Comparison of ENCODE assay signal across 12 mouse cellular contexts in genomic region chr8:11385272-11385905, GRCm38 (mm10).
DNase-seq lines count a peak whose midpoint lies in the region; ATAC-seq and TF ChIP-seq lines count a peak whose summit lies in the region.
"Had no signal": no experiment of that assay in that cellular context is flagged by ENCODE, and none has a peak within 500 bp of the region (broad histone marks: within the 10 kb centered on the region; RNA-seq: fewer than 3 reads in every experiment).

No protein-coding gene starts in this region.

- H3K27ac ChIP-seq in embryonic facial prominence, embryonic 11.5 days (replicated peaks; ENCODE audit: low read depth, low read length) = no peak overlapping the region
- no peak overlapping the region for H3K27ac ChIP-seq in embryonic facial prominence, embryonic 10.5 days (replicated peaks)
- peak overlapping the region; percentile 91 for H3K27ac ChIP-seq in layer of hippocampus, adult 2 months
- H3K27ac ChIP-seq: embryonic facial prominence, embryonic 12.5 days; left cerebral cortex, adult 2 months had no signal

- H3K9me3 ChIP-seq in embryonic facial prominence, embryonic 11.5 days (replicated peaks; ENCODE audit: control insufficient read depth, low read length) = no peaks in the 10 kb centered on the region
- no peaks in the 10 kb centered on the region for H3K9me3 ChIP-seq in embryonic facial prominence, embryonic 10.5 days
- H3K9me3 ChIP-seq: embryonic facial prominence, embryonic 12.5 days; intestine, embryonic 15.5 days had no signal

- H3K9ac ChIP-seq in embryonic facial prominence, embryonic 11.5 days (replicated peaks; ENCODE audit: low read length) = no peak overlapping the region
- H3K9ac ChIP-seq: embryonic facial prominence, embryonic 12.5 days; intestine, embryonic 15.5 days had no signal

- 60% methylated on average over 9 of the region's 9 CpGs for WGBS in embryonic facial prominence, embryonic 11.5 days
- WGBS in embryonic facial prominence, embryonic 10.5 days = 66% methylated on average over 9 of the region's 9 CpGs

- no peaks in the 10 kb centered on the region for H3K36me3 ChIP-seq in embryonic facial prominence, embryonic 11.5 days (replicated peaks; ENCODE audit: control insufficient read depth, insufficient read depth, low read depth, low read length)
- peaks cover 4% of the 10 kb centered on the region for H3K36me3 ChIP-seq in embryonic facial prominence, embryonic 10.5 days (replicated peaks)
- H3K36me3 ChIP-seq: embryonic facial prominence, embryonic 12.5 days; intestine, embryonic 15.5 days had no signal

- H3K27me3 ChIP-seq in embryonic facial prominence, embryonic 11.5 days (ENCODE audit: control insufficient read depth, insufficient read depth, low read length) = no peaks in the 10 kb centered on the region
- no peaks in the 10 kb centered on the region for H3K27me3 ChIP-seq in embryonic facial prominence, embryonic 10.5 days (replicated peaks; ENCODE audit: low read depth, poor library complexity, severe bottlenecking)
- H3K27me3 ChIP-seq: embryonic facial prominence, embryonic 12.5 days; intestine, embryonic 15.5 days had no signal

- no peak overlapping the region for H3K4me2 ChIP-seq in embryonic facial prominence, embryonic 11.5 days (ENCODE audit: low read depth, low read length)
- H3K4me2 ChIP-seq: embryonic facial prominence, embryonic 12.5 days; intestine, embryonic 15.5 days had no signal

- no peaks in the 10 kb centered on the region for H3K4me1 ChIP-seq in embryonic facial prominence, embryonic 11.5 days (ENCODE audit: control insufficient read depth, insufficient read depth, low read length)
- peaks cover 34% of the 10 kb centered on the region for H3K4me1 ChIP-seq in embryonic facial prominence, embryonic 10.5 days

- TF ChIP-seq CTCF in layer of hippocampus, adult 2 months (conservative IDR thresholded peaks at IDR 0.05) = no peak

- DNase-seq in embryonic facial prominence, embryonic 11.5 days (ENCODE audit: low spot score) = peak; percentile 59
- DNase-seq in embryonic facial prominence, embryonic 10.5 days (ENCODE audit: low spot score) = no peak
- DNase-seq in layer of hippocampus, adult 2 months (ENCODE audit: low spot score in 2 of 2) = no peak
- DNase-seq in layer of hippocampus, postnatal 14 days (ENCODE audit: low spot score in 2 of 2) = no peak
- DNase-seq in fat pad, adult 2 months (ENCODE audit: extremely low read depth, low read depth, low spot score) = peak; percentile 63
- peak; percentile 43 to 60 for DNase-seq in lung, postnatal 4 days
- no peak for DNase-seq in left cerebral cortex, adult 8-10 months (ENCODE audit: low spot score in 2 of 2)
- DNase-seq in ovary, postnatal 36 days (ENCODE audit: low spot score) = no peak
- DNase-seq: gastrocnemius, postnatal 10 days had no signal

- no peak overlapping the region for H3K4me3 ChIP-seq in embryonic facial prominence, embryonic 11.5 days (ENCODE audit: low read depth, low read length)
- H3K4me3 ChIP-seq in embryonic facial prominence, embryonic 10.5 days = no peak overlapping the region
- no peak overlapping the region for H3K4me3 ChIP-seq in layer of hippocampus, adult 2 months
- H3K4me3 ChIP-seq: embryonic facial prominence, embryonic 12.5 days; intestine, embryonic 15.5 days; left cerebral cortex, adult 2 months had no signal

- ATAC-seq in embryonic facial prominence, embryonic 11.5 days (replicated peaks; ENCODE audit: insufficient number of reproducible peaks, low FRiP score, low TSS enrichment, low read depth) = no peak
- ATAC-seq: intestine, embryonic 15.5 days had no signal

Comparison
In these comparisons a context has a peak if more than half of its experiments do, and no peak if none do; other contexts are left out.
1. DNase-seq: peak in embryonic facial prominence, embryonic 11.5 days (single experiment), fat pad, adult 2 months (single experiment) and lung, postnatal 4 days (2 of 2); none in embryonic facial prominence, embryonic 10.5 days (single experiment), layer of hippocampus, adult 2 months (0 of 2), layer of hippocampus, postnatal 14 days (0 of 2), left cerebral cortex, adult 8-10 months (0 of 2) and ovary, postnatal 36 days (single experiment).